Mouse (Mus musculus) adrenal gland, postnatal 10 days (tissue): ENCODE data around the gene Dock6. TPM values are rescaled to one million over a fixed set of nuclear protein-coding genes. Genes with fewer than 3 reads are reported as not detected.
A peak's percentile ranks its signal among the peaks of the same experiment; 100 is the strongest.

ENCODE experiments used
- microRNA-seq: library from miRNA; unstranded; fragments of <30 nt; microRNA quantifications from one replicate; pipeline ENCODE4 v1.2.0, GENCODE M21; 2021
- total RNA-seq, 2 experiments: library from RNA; stranded (reverse); gene quantifications; 2 replicates each; pipeline ENCODE4 v1.2.3; 2021

The Dock6 gene
- total RNA-seq, 2 experiments from 2014 or later, result 40.1 to 56.3 TPM

Small RNAs within 50 kb of the gene (microRNA-seq; reads per million reads assigned to microRNA genes)
- 22.6 reads per million, percentile 28 among the genes with 10 or more reads in this experiment for gene Mir7083

Other genes with a start within 250 kb of the Dock6 start
- 10 to 100 TPM; 58.7 to 64.8 TPM for gene Smarca4, start 236.5 kb downstream of the Dock6 start, total RNA-seq
- gene Ldlr, start 129.2 kb downstream of the Dock6 start, total RNA-seq, result 10 to 100 TPM; 21.6 to 41.6 TPM
- gene Spc24, start 92.3 kb downstream of the Dock6 start, total RNA-seq, result 10 to 100 TPM; 12.6 to 14.3 TPM
- 10 to 100 TPM; 33.1 to 37.2 TPM for gene Kank2, start 53.9 kb downstream of the Dock6 start, total RNA-seq
- 10 to 100 TPM in 1 of 2 experiments, 1 to 10 TPM in 1; 7.6 to 17.9 TPM for gene Angptl8, start 17.1 kb downstream of the Dock6 start, total RNA-seq
- gene Rab3d, start 65.6 kb upstream of the Dock6 start, total RNA-seq, result 10 to 100 TPM; 37.2 to 45.4 TPM
- 1 to 10 TPM; 5.6 to 8.8 TPM for gene Ccdc159, start 74.8 kb upstream of the Dock6 start, total RNA-seq
- gene Tmem205, start 74.9 kb upstream of the Dock6 start, total RNA-seq, result 100 to 1,000 TPM; 182 to 187 TPM
- gene Plppr2, start 84.4 kb upstream of the Dock6 start, total RNA-seq, result 10 to 100 TPM; 21.9 to 22.3 TPM
- 10 to 100 TPM; 11.9 to 15.1 TPM for gene Swsap1, start 103.1 kb upstream of the Dock6 start, total RNA-seq
- gene Epor, start 110.9 kb upstream of the Dock6 start, total RNA-seq, result 1 to 10 TPM; 7.0 to 9.1 TPM
- 10 to 100 TPM; 16.2 to 23.0 TPM for gene Rgl3, start 136.8 kb upstream of the Dock6 start, total RNA-seq
- gene Ccdc151, start 150.0 kb upstream of the Dock6 start, total RNA-seq, result under 1 TPM; 0.39 to 1.00 TPM
- gene Prkcsh, start 150.2 kb upstream of the Dock6 start, total RNA-seq, result 100 to 1,000 TPM; 116 to 119 TPM
- 1 to 10 TPM; 1.8 to 4.6 TPM for gene Elavl3, start 199.4 kb upstream of the Dock6 start, total RNA-seq
- not detected for gene Gm49318, start 218.6 kb upstream of the Dock6 start, total RNA-seq
- gene Zfp653, start 218.7 kb upstream of the Dock6 start, total RNA-seq, result 10 to 100 TPM in 1 of 2 experiments, 1 to 10 TPM in 1; 9.7 to 11.8 TPM
- gene Ecsit, start 232.8 kb upstream of the Dock6 start, total RNA-seq, result 10 to 100 TPM; 70.8 to 78.5 TPM
- 10 to 100 TPM in 1 of 2 experiments, 1 to 10 TPM in 1; 1.4 to 12.9 TPM for gene Cnn1, start 246.6 kb upstream of the Dock6 start, total RNA-seq